Mouse (Mus musculus): ENCODE results near the gene Atp8b4.

Gene Atp8b4

GRCm38 (mm10) chr2:126287942-126288341 is 212.5 kb downstream of the Atp8b4 start:
- no peak for DNase-seq (ENCODE audit: low read depth, low spot score)

DNA sequence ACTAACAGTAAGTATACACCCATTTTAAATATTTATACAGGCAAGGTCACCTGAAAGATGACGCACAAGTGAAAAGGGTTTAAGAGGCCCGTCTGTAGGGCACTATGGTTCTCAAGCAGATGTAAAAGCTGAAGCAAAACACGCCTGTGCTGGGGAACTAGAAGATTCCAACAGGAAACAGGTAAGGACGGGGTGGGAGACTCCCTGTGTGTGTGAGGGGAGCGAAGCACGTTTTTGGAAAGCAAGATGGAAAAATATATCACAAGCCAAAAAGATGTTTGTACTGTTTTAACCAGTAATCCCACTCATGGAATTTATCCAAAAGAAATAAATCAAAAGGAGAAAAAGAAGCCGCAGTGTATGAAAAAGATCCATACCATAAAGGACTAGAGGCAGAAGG is 214.1 kb downstream of the Atp8b4 start:
- DNase-seq (ENCODE audit: low read depth, low spot score), result no peak

- DNase-seq (ENCODE audit: low read depth, low spot score), result no peak
Measured at GRCm38 (mm10) chr2:126284071-126284470, 216.4 kb downstream of the Atp8b4 start.

GRCm38 (mm10) chr2:126283086-126283485 is 217.4 kb downstream of the Atp8b4 start:
- no peak for DNase-seq (ENCODE audit: low read depth, low spot score)

- no peak for DNase-seq (ENCODE audit: low read depth, low spot score)
Measured at GRCm38 (mm10) chr2:126275511-126275910, 225.0 kb downstream of the Atp8b4 start.

DNA sequence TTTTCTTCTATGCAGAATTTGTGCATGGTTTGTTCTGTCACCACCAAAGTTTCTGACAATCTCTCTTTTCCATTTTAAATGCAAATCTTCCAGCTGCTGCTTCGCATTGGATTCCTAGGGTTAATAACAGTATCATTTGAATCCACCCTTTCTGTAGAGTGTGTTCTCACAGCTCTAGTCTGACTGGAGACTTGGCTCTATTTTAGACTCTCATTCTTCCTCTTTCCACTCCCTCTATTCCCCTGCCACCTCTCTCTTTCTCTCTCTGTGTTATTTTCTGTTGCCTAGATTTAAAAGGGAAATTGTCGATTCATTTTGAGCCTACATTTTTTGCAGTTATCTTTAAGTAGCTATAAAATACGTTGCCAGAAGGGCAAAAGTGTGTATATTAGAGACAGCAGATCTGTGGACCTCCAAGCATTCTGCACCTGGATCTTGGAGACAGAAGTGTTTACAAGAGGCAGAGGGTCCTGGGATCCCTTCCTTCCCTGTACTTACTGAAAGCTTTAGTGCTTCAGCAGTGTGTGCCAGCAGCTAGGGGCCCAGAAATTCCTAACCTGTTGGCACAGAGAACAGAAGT is 225.6 kb downstream of the Atp8b4 start:
- DNase-seq (ENCODE audit: low read depth, low spot score), result no peak

- no peak for DNase-seq (ENCODE audit: low read depth, low spot score)
Measured at GRCm38 (mm10) chr2:126274311-126274710, 226.2 kb downstream of the Atp8b4 start.
